Mouse (Mus musculus) heart, embryonic 14.5 days (tissue): ENCODE results near the gene Pcdh19. TPM values are rescaled to one million over a fixed set of nuclear protein-coding genes. Genes with fewer than 3 reads are reported as not detected.

Source experiments
- ATAC-seq: fragments of 200-750 bp; cut with Nextera tagmentation; 2 replicates; pipeline ENCODE4 v1.8.0; 2017; ENCODE audit warnings: low read depth, moderate TSS enrichment; ENCODE audit not compliant: insufficient number of reproducible peaks, insufficient read depth, low FRiP score
- H3K27ac ChIP-seq, 2 experiments: fragments of 200-500 bp in 1 of 2; fragments of 300-500 bp in 1 of 2; sonication (generic) in 1 of 2; replicated peaks in 1 of 2; 2 replicates each; pipeline ENCODE4 v1.5.1; 2012 to 2014; ENCODE audit warnings: low read depth in 2 of 2, low read length in 2 of 2, control low read depth in 1 of 2, mild to moderate bottlenecking in 1 of 2, mixed read lengths in 1 of 2; ENCODE audit not compliant: control insufficient read depth in 1 of 2, insufficient read depth in 1 of 2
- H3K27me3 ChIP-seq: fragments of 300-500 bp; sonication (generic); 2 replicates; pipeline ENCODE4 v1.6.1; 2014; ENCODE audit warnings: mild to moderate bottlenecking, low read length, control low read depth; ENCODE audit not compliant: control insufficient read depth, insufficient read depth
- H3K36me3 ChIP-seq: fragments of 300-500 bp; sonication (generic); 2 replicates; pipeline ENCODE4 v1.6.1; 2014; ENCODE audit warnings: mild to moderate bottlenecking, control low read depth, low read length, mixed read lengths; ENCODE audit not compliant: control insufficient read depth, insufficient read depth
- H3K4me1 ChIP-seq, 2 experiments: fragments of 200-500 bp in 1 of 2; fragments of 300-500 bp in 1 of 2; sonication (generic) in 1 of 2; 2 replicates each; pipeline ENCODE4 v1.6.1; 2012 to 2014; ENCODE audit warnings: low read length in 2 of 2, control low read depth in 1 of 2, mixed read lengths in 1 of 2; ENCODE audit not compliant: control insufficient read depth in 2 of 2, insufficient read depth in 2 of 2
- H3K4me2 ChIP-seq: fragments of 300-500 bp; sonication (generic); 2 replicates; pipeline ENCODE4 v1.6.1; 2014; ENCODE audit warnings: mild to moderate bottlenecking, low read length
- H3K4me3 ChIP-seq, 2 experiments: fragments of 200-500 bp in 1 of 2; fragments of 300-500 bp in 1 of 2; sonication (generic) in 1 of 2; 2 replicates each; pipeline ENCODE4 v1.5.1; 2012 to 2014; ENCODE audit warnings: low read length in 2 of 2, mild to moderate bottlenecking in 2 of 2, control low read depth in 1 of 2, low read depth in 1 of 2, moderate library complexity in 1 of 2; ENCODE audit not compliant: control insufficient read depth in 1 of 2, insufficient read depth in 1 of 2
- H3K9ac ChIP-seq: fragments of 300-500 bp; sonication (generic); 2 replicates; pipeline ENCODE4 v1.6.1; 2014; ENCODE audit warnings: mild to moderate bottlenecking, low read length
- H3K9me3 ChIP-seq: fragments of 300-500 bp; sonication (generic); 2 replicates; pipeline ENCODE4 v1.6.1; 2016; ENCODE audit warnings: low read length, control low read depth; ENCODE audit not compliant: control insufficient read depth
- WGBS: fragments of 180-500 bp; shearing (Covaris S2); extraction: QIAGEN DNeasy Blood & Tissue Kit; methylation state at CpG from one replicate; pipeline ENCODE4 v1.1.7; 2014; 5-methylcytosine and 5-hydroxymethylcytosine counted together
- polyA plus RNA-seq: library from polyadenylated mRNA; unstranded; fragments of >200 nt; fragmentation: Nextera tagmentation; extraction: Ambion mirVana; gene quantifications from 2 replicates; pipeline ENCODE4 v1.2.1, GENCODE M21; 2014

The Pcdh19 gene
- polyA plus RNA-seq, 1 experiment from 2014 or later: 0.58 TPM

DNA sequence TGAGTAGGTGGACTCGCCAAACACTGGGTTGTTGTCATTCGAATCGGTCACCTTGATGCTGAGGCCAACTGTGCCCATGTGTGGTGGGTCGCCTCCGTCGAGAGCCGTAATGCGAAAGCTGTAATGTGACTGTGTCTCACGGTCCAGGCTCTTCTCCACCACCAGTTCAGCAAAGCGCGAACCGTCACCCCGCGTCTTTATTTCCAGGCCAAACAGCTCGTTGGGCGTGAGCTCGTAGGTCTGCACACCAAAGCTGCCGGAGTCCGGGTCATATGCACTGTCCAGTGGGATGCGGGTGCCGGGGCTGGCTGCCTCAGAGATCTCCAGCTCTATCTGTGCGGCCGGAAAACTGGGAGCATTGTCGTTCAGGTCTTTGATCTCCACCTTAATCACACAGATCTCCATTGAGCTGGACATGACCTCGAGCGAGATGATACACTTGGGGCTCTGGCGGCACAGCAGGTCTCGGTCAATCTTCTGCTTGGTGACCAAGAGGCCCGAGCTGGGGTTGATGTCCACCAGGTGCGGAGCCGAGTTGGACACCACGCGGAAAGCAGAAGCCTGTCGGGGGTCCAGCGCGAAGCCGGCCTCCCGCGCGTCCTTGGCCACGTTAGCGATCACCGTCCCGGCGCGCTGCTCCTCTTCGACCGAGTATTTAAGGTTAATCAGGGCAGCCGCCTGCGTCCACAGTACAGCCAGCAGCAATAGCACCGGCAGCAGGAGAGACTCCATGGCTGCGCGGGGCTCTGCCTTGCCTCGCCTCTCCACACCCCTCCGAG lies 2.1 kb downstream of the Pcdh19 start:
- H3K4me1 ChIP-seq: no peaks in the 10 kb centered on the region; a peak in 1 of 4 replicates
- H3K4me2 ChIP-seq: peak overlapping the region; percentile 88
- ATAC-seq: no peak
- H3K36me3 ChIP-seq: no peaks in the 10 kb centered on the region
- H3K27me3 ChIP-seq: peaks cover 52% of the 10 kb centered on the region
- no peaks in the 10 kb centered on the region for H3K9me3 ChIP-seq
- H3K9ac ChIP-seq: peak overlapping the region; percentile 17; the same call in 1 of the 2 replicates
- H3K4me3 ChIP-seq: peak overlapping the region; percentile 46
- no peak overlapping the region for H3K27ac ChIP-seq
- 29% methylated on average over 55 of the region's 55 CpGs for WGBS

DNA sequence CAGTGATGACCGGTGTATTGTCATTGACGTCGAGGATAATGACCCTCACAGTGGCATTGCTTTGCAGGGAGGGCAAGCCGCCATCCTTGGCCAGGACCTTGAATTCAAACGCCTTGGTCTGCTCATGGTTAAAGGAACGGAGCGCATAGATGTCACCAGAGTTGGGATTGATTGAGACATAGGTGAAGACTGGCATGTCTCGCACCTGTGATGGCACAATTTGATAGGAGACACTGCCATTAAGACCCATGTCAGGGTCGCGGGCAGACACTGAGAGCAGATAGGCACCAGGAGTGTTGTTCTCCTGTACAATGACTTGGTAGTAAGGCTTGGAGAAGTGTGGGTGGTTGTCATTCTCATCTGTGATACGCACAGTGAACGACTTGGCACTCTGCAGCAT lies 3.2 kb downstream of the Pcdh19 start:
- Histone ChIP-seq H3K36me3 (no peaks in the 10 kb centered on the region), H3K4me1 (no peaks in the 10 kb centered on the region; a peak in 1 of 4 replicates), H3K9ac (no peak overlapping the region), H3K27ac (no peak overlapping the region), H3K4me2 (no peak overlapping the region; the same call in 1 of the 2 replicates), H3K27me3 (peaks cover 44% of the 10 kb centered on the region), H3K4me3 (0 out of 4 replicates have a peak overlapping the region, but pooled peaks of 1 of the 2 experiments have one; percentile 46), H3K9me3 (no peaks in the 10 kb centered on the region)
- no peak for ATAC-seq
- WGBS: 42% methylated on average over 12 of the region's 12 CpGs

DNA sequence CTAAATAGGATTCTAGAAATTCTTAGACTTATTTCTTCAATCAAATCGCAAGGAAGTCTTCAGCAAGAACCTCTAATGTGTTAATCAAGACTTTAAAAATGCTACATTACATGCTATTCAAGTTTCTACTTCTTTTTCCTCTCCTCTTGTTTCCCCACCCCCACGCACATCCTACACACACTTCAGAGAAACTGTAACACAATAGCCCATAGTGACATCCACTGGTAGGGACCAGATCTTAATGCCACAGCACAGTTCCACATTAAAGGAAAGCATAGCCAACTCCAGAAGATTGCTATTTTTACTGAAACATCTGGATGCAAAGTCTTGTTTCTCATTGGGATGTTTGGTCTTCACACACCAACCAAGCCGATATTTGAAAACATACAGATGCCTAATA lies 4.8 kb downstream of the Pcdh19 start:
- 38% methylated on average over 3 of the region's 3 CpGs for WGBS
- Histone ChIP-seq H3K36me3 (no peaks in the 10 kb centered on the region), H3K4me3 (no peak overlapping the region), H3K4me2 (no peak overlapping the region), H3K9ac (no peak overlapping the region), H3K4me1 (no peaks in the 10 kb centered on the region; a peak in 1 of 4 replicates), H3K27me3 (peaks cover 44% of the 10 kb centered on the region), H3K9me3 (no peaks in the 10 kb centered on the region), H3K27ac (no peak overlapping the region)
- no peak for ATAC-seq

DNA sequence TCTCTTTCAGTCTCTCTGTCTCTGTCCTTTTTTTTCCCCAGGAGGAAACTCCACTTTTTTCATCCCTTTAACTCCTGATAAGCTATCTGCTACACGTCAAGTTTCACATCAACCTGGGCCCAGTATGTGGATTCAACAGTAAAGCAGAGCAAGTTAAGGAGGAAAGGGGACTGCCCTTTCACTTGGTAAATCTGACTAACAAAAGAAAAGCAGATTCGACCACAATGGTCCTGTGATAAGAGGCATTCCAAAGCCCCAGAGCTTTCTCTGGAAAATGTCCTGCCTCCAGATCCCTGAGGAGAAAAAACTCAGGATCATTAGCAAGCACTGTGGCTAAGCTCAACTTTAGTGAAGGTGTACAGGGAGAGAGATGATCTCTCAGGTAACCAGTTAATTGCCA lies 13.7 kb downstream of the Pcdh19 start:
- no peaks in the 10 kb centered on the region for H3K9me3 ChIP-seq
- no peaks in the 10 kb centered on the region for H3K4me1 ChIP-seq
- H3K4me2 ChIP-seq: no peak overlapping the region
- H3K4me3 ChIP-seq: no peak overlapping the region
- 15% methylated on average over 2 of the region's 2 CpGs for WGBS
- H3K9ac ChIP-seq: no peak overlapping the region
- ATAC-seq: no peak
- no peaks in the 10 kb centered on the region for H3K36me3 ChIP-seq
- H3K27me3 ChIP-seq: no peaks in the 10 kb centered on the region
- H3K27ac ChIP-seq: no peak overlapping the region

DNA sequence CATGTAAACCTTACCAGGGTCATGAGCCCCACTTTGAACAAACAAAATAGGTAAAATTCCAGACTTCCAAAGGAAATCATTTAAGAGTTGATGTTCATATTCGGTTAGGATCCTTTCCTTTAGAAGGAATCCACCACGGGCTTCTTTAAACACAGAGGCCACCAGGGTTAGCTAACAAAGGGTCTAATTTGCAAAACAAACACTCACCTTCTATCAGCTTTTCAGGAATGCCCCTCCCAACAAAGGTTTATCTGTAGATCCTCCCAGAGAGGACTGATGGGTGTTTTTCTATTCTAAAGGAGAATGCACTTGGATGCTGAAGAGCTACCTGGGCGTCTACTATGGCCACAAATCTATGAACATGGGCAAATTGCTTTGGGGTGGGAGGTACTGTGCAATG lies 15.0 kb downstream of the Pcdh19 start:
- no peak for ATAC-seq

DNA sequence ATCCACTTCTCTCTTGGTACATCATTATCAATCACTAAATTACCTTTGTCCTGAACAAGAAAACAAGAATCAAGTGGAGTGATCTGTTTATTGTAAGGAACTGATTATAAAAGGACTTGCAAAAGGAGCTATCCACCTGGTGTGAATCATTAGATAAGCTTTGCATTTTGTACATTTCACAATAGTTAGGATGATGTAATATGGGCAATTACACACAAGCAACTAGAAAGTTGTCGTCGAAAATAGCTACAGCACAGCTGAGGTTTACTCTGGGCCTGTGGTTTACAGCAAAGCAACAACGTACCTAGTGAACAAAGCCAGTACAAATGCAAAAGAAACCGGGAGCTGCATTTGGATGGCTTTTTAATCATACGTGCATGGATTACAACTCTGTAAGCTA lies 28.7 kb downstream of the Pcdh19 start:
- H3K4me3 ChIP-seq: no peak overlapping the region
- no peak for ATAC-seq
- no peaks in the 10 kb centered on the region for H3K9me3 ChIP-seq
- 59% methylated on average over 5 of the region's 5 CpGs for WGBS
- H3K27me3 ChIP-seq: no peaks in the 10 kb centered on the region
- no peak overlapping the region for H3K27ac ChIP-seq
- no peak overlapping the region for H3K9ac ChIP-seq
- H3K4me2 ChIP-seq: no peak overlapping the region
- H3K4me1 ChIP-seq: no peaks in the 10 kb centered on the region
- no peaks in the 10 kb centered on the region for H3K36me3 ChIP-seq

More for the DNA sequence above, 15.0 kb downstream of the Pcdh19 start:
- Histone ChIP-seq H3K4me2 (no peak overlapping the region), H3K4me1 (no peaks in the 10 kb centered on the region), H3K4me3 (no peak overlapping the region), H3K36me3 (no peaks in the 10 kb centered on the region), H3K27ac (no peak overlapping the region), H3K27me3 (no peaks in the 10 kb centered on the region), H3K9ac (no peak overlapping the region), H3K9me3 (no peaks in the 10 kb centered on the region)
- 25% methylated on average over 3 of the region's 3 CpGs for WGBS

DNA sequence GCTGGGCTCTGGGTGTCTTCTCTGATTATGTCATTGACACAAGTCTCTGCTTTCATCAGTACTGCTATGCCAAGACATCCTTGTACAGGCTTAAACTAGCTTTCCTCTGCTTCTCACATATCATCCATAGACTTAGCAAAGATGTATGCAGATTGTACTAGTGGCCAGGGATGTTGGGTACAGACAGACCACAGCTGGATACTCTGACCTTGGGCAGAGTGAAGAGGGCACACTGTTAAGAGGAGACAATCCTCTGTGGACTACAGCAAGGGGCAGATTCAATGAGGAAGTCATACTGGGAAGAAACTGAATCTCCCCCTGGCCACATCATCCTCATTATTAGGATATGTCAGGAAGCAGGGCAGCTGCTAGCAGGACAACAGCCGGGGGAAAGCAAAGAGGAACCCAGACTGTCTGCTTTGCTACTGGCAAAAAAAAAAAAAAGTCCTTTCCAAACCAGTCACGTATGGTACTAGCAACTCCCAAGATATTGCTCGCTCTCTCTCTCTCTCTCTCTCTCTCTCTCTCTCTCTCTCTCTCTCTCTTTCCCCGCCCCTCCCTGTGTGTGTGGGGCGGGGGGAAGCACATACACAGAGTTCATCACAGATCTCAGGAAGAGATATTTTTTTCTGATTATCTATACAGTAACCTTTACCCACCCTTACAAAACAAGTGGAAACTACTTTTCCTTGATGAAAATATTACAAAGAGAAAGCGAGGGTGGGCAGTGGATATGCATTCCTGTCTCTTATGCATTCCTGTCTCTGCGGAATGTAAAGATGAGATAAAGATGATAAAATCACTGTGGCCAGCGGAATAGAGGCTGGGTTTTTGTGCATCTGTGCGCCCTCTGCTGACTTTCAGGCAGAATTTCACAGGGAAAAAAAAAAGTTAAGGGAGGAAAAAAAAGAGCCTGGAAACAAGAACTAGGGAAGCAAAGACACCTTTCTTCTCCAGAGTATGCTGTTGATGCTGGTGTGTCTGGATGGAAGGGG lies 31.2 kb downstream of the Pcdh19 start:
- H3K36me3 ChIP-seq: no peaks in the 10 kb centered on the region
- no peak overlapping the region for H3K4me3 ChIP-seq
- no peak overlapping the region for H3K9ac ChIP-seq
- H3K9me3 ChIP-seq: no peaks in the 10 kb centered on the region
- no peak overlapping the region for H3K27ac ChIP-seq
- peak overlapping the region; percentile 47 for H3K4me2 ChIP-seq
- 14% methylated on average over 7 of the region's 9 CpGs for WGBS
- ATAC-seq: no peak
- no peaks in the 10 kb centered on the region for H3K4me1 ChIP-seq
- no peaks in the 10 kb centered on the region for H3K27me3 ChIP-seq
